Mouse (Mus musculus) fibroblast of lung, adult 2 months (primary cell): ENCODE measurements around the gene Maml3.

Experiments
- DNase-seq: peaks from one replicate; pipeline ENCODE4 v3.0.0-alpha.2; 2011; ENCODE audit warnings: low read depth

The Maml3 gene

GRCm38 (mm10) chr3:51821551-51821950 is 283.3 kb downstream of the Maml3 start:
- no peak for DNase-seq

GRCm38 (mm10) chr3:51819109-51819508 is 285.8 kb downstream of the Maml3 start:
- no peak for DNase-seq

GRCm38 (mm10) chr3:51817919-51818318 is 287.0 kb downstream of the Maml3 start:
- no peak for DNase-seq

- DNase-seq: no peak
These were observed 287.5 kb downstream of the Maml3 start for GRCm38 (mm10) chr3:51817329-51817728.

GRCm38 (mm10) chr3:51816517-51817285 is 288.2 kb downstream of the Maml3 start:
- DNase-seq: no peak

GRCm38 (mm10) chr3:51814073-51814472 is 290.8 kb downstream of the Maml3 start:
- DNase-seq: no peak

GRCm38 (mm10) chr3:51813186-51813585 is 291.7 kb downstream of the Maml3 start:
- DNase-seq: no peak

- DNase-seq: no peak
These were observed 294.1 kb downstream of the Maml3 start for GRCm38 (mm10) chr3:51810731-51811130.

GRCm38 (mm10) chr3:51809822-51810221 is 295.1 kb downstream of the Maml3 start:
- DNase-seq: no peak

- peak; percentile 38 for DNase-seq
These were observed 296.6 kb downstream of the Maml3 start for GRCm38 (mm10) chr3:51807981-51808870.

- DNase-seq: no peak
These were observed 299.2 kb downstream of the Maml3 start for GRCm38 (mm10) chr3:51805488-51806318.

- no peak for DNase-seq
These were observed 301.0 kb downstream of the Maml3 start for GRCm38 (mm10) chr3:51803903-51804302.

- no peak for DNase-seq
These were observed 305.2 kb downstream of the Maml3 start for GRCm38 (mm10) chr3:51799650-51800049.

GRCm38 (mm10) chr3:51796838-51797237 is 308.0 kb downstream of the Maml3 start:
- DNase-seq: no peak

GRCm38 (mm10) chr3:51796219-51796828 is 308.6 kb downstream of the Maml3 start:
- DNase-seq: no peak

GRCm38 (mm10) chr3:51791542-51791941 is 313.3 kb downstream of the Maml3 start:
- no peak for DNase-seq

GRCm38 (mm10) chr3:51789389-51789904 is 315.4 kb downstream of the Maml3 start:
- no peak for DNase-seq

- peak; percentile 83 for DNase-seq
These were observed 316.1 kb downstream of the Maml3 start for GRCm38 (mm10) chr3:51788591-51789339.

GRCm38 (mm10) chr3:51787945-51788344 is 316.9 kb downstream of the Maml3 start:
- DNase-seq: no peak

GRCm38 (mm10) chr3:51785796-51786195 is 319.1 kb downstream of the Maml3 start:
- DNase-seq: no peak

GRCm38 (mm10) chr3:51782191-51782590 is 322.7 kb downstream of the Maml3 start:
- DNase-seq: no peak
